Mouse (Mus musculus) neutrophil, adult 5-6 weeks (primary cell): ENCODE data around the gene Raver1. TPM values are rescaled to one million over a fixed set of nuclear protein-coding genes. Genes with fewer than 3 reads are reported as not detected.
A peak's percentile ranks its signal among the peaks of the same experiment; 100 is the strongest.
"Not testable (repeated sequence)": the region's sequence is repeated elsewhere in the genome, so short reads cannot be mapped to it uniquely, and the experiment has no call there.

Source experiments
- ATAC-seq: fragments of 151-379, 151-347 bp; 2 replicates; pipeline ENCODE4 v1.8.0; 2017; ENCODE audit warnings: mild to moderate bottlenecking, moderate TSS enrichment; ENCODE audit not compliant: insufficient number of reproducible peaks, poor library complexity, low FRiP score, severe bottlenecking; ENCODE audit errors: extremely low read depth
- total RNA-seq: library from RNA; stranded (forward); fragments of 200-1000 nt; gene quantifications from 2 replicates; pipeline ENCODE4 v1.2.3, GENCODE M21; 2017

Gene Raver1
- total RNA-seq, 1 experiment from 2014 or later = 15.4 TPM

GRCm38 (mm10) chr9:21051578-21051977 lies 40.2 kb downstream of the Raver1 start:
- no peak for ATAC-seq

- no peak for ATAC-seq
Observed at GRCm38 (mm10) chr9:21045235-21045634, 46.6 kb downstream of the Raver1 start.

- ATAC-seq = not testable (repeated sequence)
Observed at GRCm38 (mm10) chr9:21044785-21045184, 47.0 kb downstream of the Raver1 start.

- no peak for ATAC-seq
Observed at GRCm38 (mm10) chr9:21043563-21043962, 48.2 kb downstream of the Raver1 start.

- ATAC-seq = no peak
Observed at GRCm38 (mm10) chr9:21041308-21041707, 50.5 kb downstream of the Raver1 start.

DNA sequence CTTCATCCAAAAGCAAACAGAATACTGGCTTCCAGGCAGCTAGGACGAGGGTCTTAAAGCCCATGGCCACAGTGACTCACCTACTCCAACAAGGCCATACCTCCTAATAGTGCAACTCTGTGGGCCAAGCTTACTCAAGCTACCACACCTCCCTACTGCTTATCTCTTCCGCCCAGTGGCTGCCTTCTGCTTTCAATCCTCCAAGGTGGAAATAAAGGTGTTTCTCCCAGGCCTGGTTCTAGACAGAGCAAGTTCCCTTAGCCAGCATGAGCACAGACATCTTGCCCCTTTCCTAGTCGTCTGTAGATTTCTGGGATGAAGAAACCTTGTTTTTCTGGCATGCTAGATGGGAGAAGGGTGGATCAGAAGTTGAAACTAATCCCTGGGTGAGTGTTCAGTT lies 52.0 kb downstream of the Raver1 start:
- no peak for ATAC-seq

DNA sequence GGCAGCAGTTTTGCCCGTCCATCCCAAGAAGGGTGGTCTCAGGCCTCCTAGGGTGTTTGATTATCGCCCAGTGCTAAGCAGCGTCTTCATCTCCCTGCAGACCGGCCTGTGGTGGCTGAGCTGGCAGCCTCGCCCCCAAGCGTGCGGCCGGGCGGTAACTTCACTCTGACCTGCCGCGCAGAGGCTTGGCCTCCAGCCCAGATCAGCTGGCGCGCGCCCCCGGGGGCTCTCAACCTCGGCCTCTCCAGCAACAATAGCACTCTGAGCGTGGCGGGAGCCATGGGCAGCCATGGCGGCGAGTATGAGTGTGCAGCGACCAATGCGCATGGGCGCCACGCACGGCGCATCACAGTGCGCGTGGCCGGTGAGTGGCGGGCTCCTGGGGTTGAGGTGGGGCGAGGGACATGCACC lies 54.3 kb downstream of the Raver1 start:
- no peak for ATAC-seq

- no peak for ATAC-seq
Observed at GRCm38 (mm10) chr9:21036666-21037065, 55.1 kb downstream of the Raver1 start.

DNA sequence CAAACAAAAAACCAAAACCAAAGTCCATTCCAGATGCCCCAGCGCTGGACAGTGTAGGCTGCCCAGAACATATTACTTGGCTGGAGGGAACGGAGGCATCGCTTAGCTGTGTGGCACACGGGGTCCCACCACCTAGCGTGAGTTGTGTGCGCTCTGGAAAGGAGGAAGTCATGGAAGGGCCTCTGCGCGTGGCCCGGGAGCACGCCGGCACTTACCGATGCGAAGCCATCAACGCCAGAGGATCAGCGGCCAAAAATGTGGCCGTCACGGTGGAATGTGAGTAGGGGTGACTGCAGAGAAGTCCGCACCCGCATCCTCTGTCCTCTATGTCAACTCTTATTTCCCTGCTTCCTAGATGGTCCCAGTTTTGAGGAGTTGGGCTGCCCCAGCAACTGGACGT lies 55.6 kb downstream of the Raver1 start:
- ATAC-seq = no peak

- no peak for ATAC-seq
Observed at GRCm38 (mm10) chr9:21035586-21035985, 56.2 kb downstream of the Raver1 start.

DNA sequence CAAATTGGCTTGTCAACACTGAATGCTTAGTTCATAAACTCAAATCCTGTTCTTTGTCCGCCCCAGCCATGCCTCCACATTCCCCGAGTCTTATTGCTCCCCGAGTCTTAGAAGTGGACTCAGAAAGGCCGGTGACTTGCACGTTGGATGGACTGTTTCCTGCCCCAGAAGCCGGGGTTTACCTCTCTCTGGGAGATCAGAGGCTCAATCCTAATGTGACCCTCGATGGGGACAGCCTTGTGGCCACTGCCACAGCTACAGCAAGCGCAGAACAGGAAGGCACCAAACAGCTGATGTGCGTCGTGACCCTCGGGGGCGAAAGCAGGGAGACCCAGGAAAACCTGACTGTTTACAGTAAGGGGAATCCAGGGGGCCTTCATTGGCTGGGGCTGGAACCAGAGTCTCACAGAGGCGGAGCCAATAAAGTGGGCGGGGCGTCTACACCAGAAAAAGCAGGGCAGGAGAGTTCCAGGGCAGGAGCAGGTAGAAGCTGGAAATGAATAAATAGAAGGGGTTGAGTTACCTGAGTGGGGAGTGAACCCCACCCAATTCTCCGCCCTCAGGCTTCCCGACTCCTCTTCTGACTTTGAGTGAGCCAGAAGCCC lies 57.2 kb downstream of the Raver1 start:
- ATAC-seq = no peak

GRCm38 (mm10) chr9:21033136-21033535 lies 58.7 kb downstream of the Raver1 start:
- ATAC-seq = peak; percentile 38; the same call in 1 of the 2 replicates

- no peak for ATAC-seq
Observed at GRCm38 (mm10) chr9:21032491-21032890, 59.3 kb downstream of the Raver1 start.

GRCm38 (mm10) chr9:21031896-21032351 lies 59.9 kb downstream of the Raver1 start, which contains the start of gene Icam5:
Icam5 (plus strand) TSS chr9:21032073.
- no peak for ATAC-seq

DNA sequence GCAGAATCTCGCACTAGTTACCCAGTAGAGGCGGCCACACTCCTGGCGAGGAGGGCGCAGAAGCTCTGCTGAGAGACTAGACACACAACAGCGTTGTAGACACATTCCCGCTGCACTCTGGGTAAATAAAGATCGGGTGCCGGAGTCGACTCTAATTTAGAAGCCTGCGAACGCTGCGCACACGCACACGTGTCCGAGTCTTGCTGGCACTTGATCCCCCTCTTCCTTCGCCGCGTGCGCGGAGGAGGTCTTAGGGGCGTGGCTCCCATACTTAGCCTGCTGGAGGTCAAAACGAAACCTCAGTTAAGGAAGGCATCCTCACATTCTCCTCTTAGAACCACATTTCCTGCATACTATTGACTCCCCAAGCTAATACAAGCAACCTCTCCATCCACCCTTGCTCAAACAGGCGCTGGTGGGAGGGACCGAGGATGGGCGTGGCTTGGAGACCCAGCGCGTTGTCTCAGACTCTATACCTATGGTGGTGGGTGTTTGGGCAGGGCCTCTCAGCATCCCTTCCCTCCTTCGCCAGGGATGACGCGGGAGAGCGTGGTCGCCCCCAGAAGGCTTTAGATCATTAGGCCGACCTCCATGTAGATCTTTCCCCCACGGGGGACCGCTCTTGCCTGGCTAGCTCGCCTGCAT lies 60.4 kb downstream of the Raver1 start:
- peak; percentile 4; the same call in 1 of the 2 replicates for ATAC-seq

DNA sequence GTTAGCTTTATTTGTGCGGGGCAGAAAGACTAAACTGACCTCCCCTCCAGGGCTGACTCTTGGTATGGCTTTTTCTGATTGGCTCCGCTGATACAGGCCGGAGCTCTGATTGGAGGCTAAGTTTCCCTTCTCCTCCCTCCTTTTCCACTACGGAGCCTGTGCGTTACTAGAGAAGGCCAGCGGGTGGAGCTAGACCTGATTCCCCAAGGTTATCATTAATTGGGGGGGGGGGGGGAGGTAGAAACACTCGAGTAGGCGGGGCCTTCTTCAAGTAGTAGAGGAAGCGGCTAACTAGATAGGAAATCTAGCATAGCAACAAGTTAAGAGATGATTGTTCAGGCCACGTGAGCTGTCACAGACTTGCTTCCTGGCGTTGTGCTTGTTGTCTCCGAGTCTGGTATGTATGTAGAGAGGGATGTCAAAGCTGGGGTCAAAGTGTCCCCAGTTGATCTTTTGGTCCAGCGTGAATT lies 61.0 kb downstream of the Raver1 start:
- peak; percentile 70 for ATAC-seq

GRCm38 (mm10) chr9:21030055-21030600 lies 61.7 kb downstream of the Raver1 start:
- ATAC-seq = no peak

GRCm38 (mm10) chr9:21029291-21030054 lies 62.3 kb downstream of the Raver1 start, which contains the start of gene Icam4:
Icam4 (plus strand) TSS chr9:21029373.
- ATAC-seq = peak; percentile 36

DNA sequence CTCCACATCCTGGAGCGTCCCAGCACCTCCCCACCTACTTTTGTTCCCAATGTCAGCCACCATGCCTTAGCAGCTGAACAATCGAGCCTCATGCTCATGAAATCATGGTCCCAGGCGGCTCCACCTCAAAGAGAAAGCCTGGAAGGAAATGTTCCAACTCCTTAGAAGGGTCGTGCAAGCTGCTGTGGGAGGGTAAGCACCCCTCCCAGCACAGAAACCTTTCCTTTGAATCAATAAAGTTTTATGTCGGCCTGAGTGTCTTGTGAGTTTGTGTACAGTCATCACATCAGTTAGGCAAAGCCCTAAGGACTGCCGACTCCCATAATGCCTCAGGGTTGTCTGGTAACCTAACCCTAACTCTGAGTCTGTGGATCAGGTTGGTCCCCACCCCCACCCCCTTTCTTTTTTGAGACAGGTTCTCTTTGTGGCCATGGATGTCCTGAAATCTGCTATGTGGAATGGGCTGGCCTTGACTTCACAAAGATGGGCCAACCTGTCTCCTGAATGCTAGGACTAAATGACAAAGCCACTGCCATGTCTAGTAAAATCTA lies 63.2 kb downstream of the Raver1 start:
- no peak for ATAC-seq
